8 mouse cellular contexts compared by ENCODE assay signal in genomic region chrX:170019954-170020689, GRCm38 (mm10). TPM values are rescaled to one million over a fixed set of nuclear protein-coding genes. Genes with fewer than 3 reads are reported as not detected.
DNase-seq lines count a peak whose midpoint lies in the region; ATAC-seq and TF ChIP-seq lines count a peak whose summit lies in the region.
"Not testable (repeated sequence)": the region's sequence is repeated elsewhere in the genome, so short reads cannot be mapped to it uniquely, and the experiment has no call there.

No protein-coding gene starts in this region.

- not testable (repeated sequence) for H3K4me2 ChIP-seq in hindbrain, embryonic 14.5 days (replicated peaks)

- ATAC-seq in G1E (ENCODE audit: extremely low read depth, insufficient number of reproducible peaks, low FRiP score, poor library complexity, severe bottlenecking) = not testable (repeated sequence)
- peak; percentile 16; the same call in 1 of the 2 replicates for ATAC-seq in hindbrain, embryonic 14.5 days (ENCODE audit: low FRiP score)
- ATAC-seq in megakaryocyte-erythroid progenitor cell, adult 5-6 weeks (replicated peaks; ENCODE audit: low FRiP score, low TSS enrichment, poor library complexity, severe bottlenecking) = peak; percentile 8; the same call in 1 of the 2 replicates

- peaks cover 15% of the 10 kb centered on the region for H3K4me1 ChIP-seq in G1E (ENCODE audit: insufficient read depth, low read depth, low read length)
- not testable (repeated sequence) for H3K4me1 ChIP-seq in hindbrain, embryonic 14.5 days (replicated peaks; ENCODE audit: control insufficient read depth, insufficient read depth, low read length)

- peaks cover 10% of the 10 kb centered on the region for H3K9me3 ChIP-seq in G1E (replicated peaks)
- H3K9me3 ChIP-seq in hindbrain, embryonic 14.5 days (ENCODE audit: control insufficient read depth, low read length) = peaks cover 24% of the 10 kb centered on the region

- H3K4me3 ChIP-seq in G1E (ENCODE audit: low read depth, low read length); hindbrain, embryonic 14.5 days (replicated peaks; ENCODE audit: low read length): not testable (repeated sequence)

- WGBS in hindbrain, embryonic 14.5 days = 55% methylated on average over 14 of the region's 14 CpGs

- not testable (repeated sequence) for H3K9ac ChIP-seq in hindbrain, embryonic 14.5 days

- not testable (repeated sequence) for H3K27ac ChIP-seq in hindbrain, embryonic 14.5 days

- peak; percentile 71 for TF ChIP-seq CTCF in G1E (IDR thresholded peaks at IDR 0.05; ENCODE audit: low read depth, low read length)

- peaks cover 21% of the 10 kb centered on the region for H3K36me3 ChIP-seq in G1E (replicated peaks)
- peaks cover 58% of the 10 kb centered on the region for H3K36me3 ChIP-seq in hindbrain, embryonic 14.5 days (replicated peaks; ENCODE audit: control insufficient read depth, insufficient read depth)

- peak; percentile 65 for DNase-seq in G1E (ENCODE audit: low spot score)
- DNase-seq in cerebellum, adult 11-12 months = peak; percentile 92
- peak; percentile 99 for DNase-seq in frontal cortex, adult 2 months (ENCODE audit: extremely low spot score in 1 of 2, low spot score in 1 of 2)
- peak; percentile 61 for DNase-seq in hindbrain, embryonic 14.5 days (ENCODE audit: low spot score)
- peak; percentile 99 for DNase-seq in left cerebral cortex, adult 11 months (ENCODE audit: low spot score)
- DNase-seq in right cerebral cortex, postnatal 10 days (ENCODE audit: low spot score in 2 of 2) = peak; percentile 97
- DNase-seq in thymus, postnatal 4 days = peak; percentile 98

- not testable (repeated sequence) for H3K27me3 ChIP-seq in G1E (ENCODE audit: insufficient read depth, low read length); hindbrain, embryonic 14.5 days (ENCODE audit: control insufficient read depth, insufficient read depth, low read length)

RNA-seq across cellular contexts. Expression of gene Gm21887, which starts 10.7 kb away (rescaled TPM):
- total RNA-seq in G1E (2014; fragmentation: Nextera tagmentation) (163 and 204 TPM in 2 replicates), G1E (2017) (35.4 and 44.4 TPM in 2 replicates)
- 300 and 429 TPM in 2 replicates for polyA plus RNA-seq in G1E (2012)
- 891 and 1,402 TPM in 2 replicates for polyA plus RNA-seq in frontal cortex, adult 2 months (2012; rRNA removed)
- 109 and 130 TPM in 2 replicates for polyA plus RNA-seq in hindbrain, embryonic 14.5 days (2014; fragmentation: Nextera tagmentation; extraction: Ambion mirVana)
- 80.7 and 142 TPM in 2 replicates for total RNA-seq in megakaryocyte-erythroid progenitor cell, adult 5-6 weeks (2014; fragmentation: Nextera tagmentation)
- 87.0 and 105 TPM in 2 replicates for total RNA-seq in megakaryocyte-erythroid progenitor cell, adult 5-6 weeks (2017)
